Mouse (Mus musculus): ENCODE measurements around the gene Gm12166. TPM values are rescaled to one million over a fixed set of nuclear protein-coding genes. Genes with fewer than 3 reads are reported as not detected.

The Gm12166 gene
- polyA plus RNA-seq, 1 experiment, result 31.7 TPM

GRCm38 (mm10) chr11:46077304-46077703 lies 25.2 kb upstream of the Gm12166 start:
- peak overlapping the region; percentile 79 for H3K27ac ChIP-seq (ENCODE audit: control insufficient read depth, insufficient read depth, low read depth, low read length, poor library complexity)
- WGBS, result 76% methylated on average over 5 of the region's 5 CpGs
- no peak for TF ChIP-seq POLR2A (IDR thresholded peaks at IDR 0.05; ENCODE audit: borderline replicate concordance, control insufficient read depth, low read depth, low read length)
- TF ChIP-seq CTCF (IDR thresholded peaks at IDR 0.05; ENCODE audit: control insufficient read depth, insufficient read depth, low read length), result no peak
- no peak overlapping the region for H3K4me3 ChIP-seq (replicated peaks; ENCODE audit: control insufficient read depth, low read depth, low read length)
- peaks cover 3% of the 10 kb centered on the region; the same call in 1 of the 2 replicates for H3K4me1 ChIP-seq (ENCODE audit: control insufficient read depth, insufficient read depth, low read length)

GRCm38 (mm10) chr11:46076442-46077158 lies 24.5 kb upstream of the Gm12166 start:
- 50% methylated on average over 11 of the region's 11 CpGs for WGBS
- peak overlapping the region; percentile 81 for H3K27ac ChIP-seq (ENCODE audit: control insufficient read depth, insufficient read depth, low read depth, low read length, poor library complexity)

GRCm38 (mm10) chr11:46075507-46075906 lies 23.4 kb upstream of the Gm12166 start:
- TF ChIP-seq POLR2A (IDR thresholded peaks at IDR 0.05; ENCODE audit: borderline replicate concordance, control insufficient read depth, low read depth, low read length), result no peak
- TF ChIP-seq CTCF (IDR thresholded peaks at IDR 0.05; ENCODE audit: control insufficient read depth, insufficient read depth, low read length), result no peak
- H3K27ac ChIP-seq (ENCODE audit: control insufficient read depth, insufficient read depth, low read depth, low read length, poor library complexity), result peak overlapping the region; percentile 81; the same call in 1 of the 2 replicates
- 66% methylated on average over 3 of the region's 3 CpGs for WGBS
- H3K4me3 ChIP-seq (replicated peaks; ENCODE audit: control insufficient read depth, low read depth, low read length), result no peak overlapping the region
- H3K4me1 ChIP-seq (ENCODE audit: control insufficient read depth, insufficient read depth, low read length), result peaks cover 2% of the 10 kb centered on the region; the same call in 1 of the 2 replicates

More at GRCm38 (mm10) chr11:46076442-46077158, 24.5 kb upstream of the Gm12166 start:
- Histone ChIP-seq H3K4me3 (replicated peaks; ENCODE audit: control insufficient read depth, low read depth, low read length) (no peak overlapping the region), H3K4me1 (ENCODE audit: control insufficient read depth, insufficient read depth, low read length) (peaks cover 2% of the 10 kb centered on the region; the same call in 1 of the 2 replicates)
- TF ChIP-seq POLR2A (IDR thresholded peaks at IDR 0.05; ENCODE audit: borderline replicate concordance, control insufficient read depth, low read depth, low read length) (no peak), CTCF (IDR thresholded peaks at IDR 0.05; ENCODE audit: control insufficient read depth, insufficient read depth, low read length) (no peak)

GRCm38 (mm10) chr11:46073850-46074688 lies 21.9 kb upstream of the Gm12166 start:
- TF ChIP-seq POLR2A (IDR thresholded peaks at IDR 0.05; ENCODE audit: borderline replicate concordance, control insufficient read depth, low read depth, low read length), result no peak
- no peak for TF ChIP-seq CTCF (IDR thresholded peaks at IDR 0.05; ENCODE audit: control insufficient read depth, insufficient read depth, low read length)
- WGBS, result 87% methylated on average over 17 of the region's 17 CpGs
- Histone ChIP-seq H3K27ac (ENCODE audit: control insufficient read depth, insufficient read depth, low read depth, low read length, poor library complexity) (no peak overlapping the region), H3K4me3 (replicated peaks; ENCODE audit: control insufficient read depth, low read depth, low read length) (no peak overlapping the region), H3K4me1 (ENCODE audit: control insufficient read depth, insufficient read depth, low read length) (peaks cover 2% of the 10 kb centered on the region; the same call in 1 of the 2 replicates)

GRCm38 (mm10) chr11:46073061-46073849 lies 21.1 kb upstream of the Gm12166 start:
- Histone ChIP-seq H3K4me3 (replicated peaks; ENCODE audit: control insufficient read depth, low read depth, low read length) (no peak overlapping the region), H3K27ac (ENCODE audit: control insufficient read depth, insufficient read depth, low read depth, low read length, poor library complexity) (no peak overlapping the region), H3K4me1 (ENCODE audit: control insufficient read depth, insufficient read depth, low read length) (peaks cover 2% of the 10 kb centered on the region; the same call in 1 of the 2 replicates)
- 89% methylated on average over 15 of the region's 15 CpGs for WGBS
- TF ChIP-seq CTCF (IDR thresholded peaks at IDR 0.05; ENCODE audit: control insufficient read depth, insufficient read depth, low read length) (no peak), POLR2A (IDR thresholded peaks at IDR 0.05; ENCODE audit: borderline replicate concordance, control insufficient read depth, low read depth, low read length) (no peak)

- no peak overlapping the region for H3K27ac ChIP-seq (ENCODE audit: control insufficient read depth, insufficient read depth, low read depth, low read length, poor library complexity)
- no peak overlapping the region for H3K4me3 ChIP-seq (replicated peaks; ENCODE audit: control insufficient read depth, low read depth, low read length)
- TF ChIP-seq CTCF (IDR thresholded peaks at IDR 0.05; ENCODE audit: control insufficient read depth, insufficient read depth, low read length) (no peak), POLR2A (IDR thresholded peaks at IDR 0.05; ENCODE audit: borderline replicate concordance, control insufficient read depth, low read depth, low read length) (no peak)
- 73% methylated on average over 8 of the region's 8 CpGs for WGBS
- peaks cover 2% of the 10 kb centered on the region; the same call in 1 of the 2 replicates for H3K4me1 ChIP-seq (ENCODE audit: control insufficient read depth, insufficient read depth, low read length)
These were observed 20.4 kb upstream of the Gm12166 start for GRCm38 (mm10) chr11:46072466-46073060.

- TF ChIP-seq POLR2A (IDR thresholded peaks at IDR 0.05; ENCODE audit: borderline replicate concordance, control insufficient read depth, low read depth, low read length) (no peak), CTCF (IDR thresholded peaks at IDR 0.05; ENCODE audit: control insufficient read depth, insufficient read depth, low read length) (no peak)
- H3K4me3 ChIP-seq (replicated peaks; ENCODE audit: control insufficient read depth, low read depth, low read length), result no peak overlapping the region
These were observed 18.7 kb upstream of the Gm12166 start for GRCm38 (mm10) chr11:46070789-46071188.

More at GRCm38 (mm10) chr11:46070789-46071188, 18.7 kb upstream of the Gm12166 start:
- H3K4me1 ChIP-seq (ENCODE audit: control insufficient read depth, insufficient read depth, low read length), result peaks cover 2% of the 10 kb centered on the region; the same call in 1 of the 2 replicates
- H3K27ac ChIP-seq (ENCODE audit: control insufficient read depth, insufficient read depth, low read depth, low read length, poor library complexity), result no peak overlapping the region
- 54% methylated on average over 8 of the region's 8 CpGs for WGBS

All from bone marrow, adult 2 months (tissue).